Mouse (Mus musculus) kidney, embryonic 15.5 days (tissue): ENCODE results near the gene BC017158. TPM values are rescaled to one million over a fixed set of nuclear protein-coding genes. Genes with fewer than 3 reads are reported as not detected.

Source experiments
- ATAC-seq: fragments of 200-750 bp; cut with Nextera tagmentation; replicated peaks from 2 replicates; pipeline ENCODE4 v1.8.0; 2017; ENCODE audit warnings: moderate TSS enrichment; ENCODE audit not compliant: low FRiP score
- H3K27ac ChIP-seq: fragments of 300-500 bp; sonication (generic); 2 replicates; pipeline ENCODE4 v1.5.1; 2015; ENCODE audit warnings: mild to moderate bottlenecking, inconsistent platforms
- H3K27me3 ChIP-seq: fragments of 300-500 bp; sonication (generic); 2 replicates; pipeline ENCODE4 v1.6.1; 2015; ENCODE audit warnings: inconsistent platforms
- H3K36me3 ChIP-seq: fragments of 300-500 bp; sonication (generic); 2 replicates; pipeline ENCODE4 v1.6.1; 2015; ENCODE audit warnings: inconsistent platforms
- H3K4me1 ChIP-seq: fragments of 300-500 bp; sonication (generic); 2 replicates; pipeline ENCODE4 v1.6.1; 2015; ENCODE audit warnings: inconsistent platforms
- H3K4me2 ChIP-seq: fragments of 300-500 bp; sonication (generic); 2 replicates; pipeline ENCODE4 v1.6.1; 2015; ENCODE audit warnings: moderate library complexity, mild to moderate bottlenecking, inconsistent platforms
- H3K4me3 ChIP-seq: fragments of 300-500 bp; sonication (generic); replicated peaks from 2 replicates; pipeline ENCODE4 v1.5.1; 2015; ENCODE audit warnings: mild to moderate bottlenecking, inconsistent platforms
- H3K9ac ChIP-seq: fragments of 300-500 bp; sonication (generic); 2 replicates; pipeline ENCODE4 v1.6.1; 2015; ENCODE audit warnings: mild to moderate bottlenecking, inconsistent platforms
- H3K9me3 ChIP-seq: fragments of 300-500 bp; sonication (generic); replicated peaks from 2 replicates; pipeline ENCODE4 v1.6.1; 2016; ENCODE audit warnings: inconsistent platforms
- WGBS: fragments of 180-500 bp; shearing (Covaris S2); methylation state at CpG from one replicate; pipeline ENCODE4 v1.1.7; 2015; ENCODE audit warnings: mixed read lengths; 5-methylcytosine and 5-hydroxymethylcytosine counted together
- polyA plus RNA-seq: library from polyadenylated mRNA; unstranded; fragments of >200 nt; fragmentation: Nextera tagmentation; extraction: Ambion mirVana; gene quantifications from 2 replicates; pipeline ENCODE4 v1.2.1, GENCODE M21; 2015

BC017158 gene
- polyA plus RNA-seq, 1 experiment from 2014 or later, result 31.7 TPM

- no peak overlapping the region for H3K4me3 ChIP-seq
- no peak; the same call in 1 of the 2 replicates for ATAC-seq
- H3K9ac ChIP-seq, result no peak overlapping the region
- H3K9me3 ChIP-seq, result no peaks in the 10 kb centered on the region
- peaks cover 3% of the 10 kb centered on the region; the same call in 1 of the 2 replicates for H3K27me3 ChIP-seq
- H3K36me3 ChIP-seq, result no peaks in the 10 kb centered on the region
- 4% methylated on average over 5 of the region's 5 CpGs for WGBS
- H3K4me2 ChIP-seq, result no peak overlapping the region
- H3K27ac ChIP-seq, result no peak overlapping the region
- peaks cover 15% of the 10 kb centered on the region for H3K4me1 ChIP-seq
Observed at GRCm38 (mm10) chr7:128304907-128305306, 6.9 kb upstream of the BC017158 start.

- H3K9ac ChIP-seq, result no peak overlapping the region
- no peak overlapping the region for H3K27ac ChIP-seq
- no peak overlapping the region for H3K4me3 ChIP-seq
- H3K36me3 ChIP-seq, result no peaks in the 10 kb centered on the region
- peaks cover 3% of the 10 kb centered on the region; the same call in 1 of the 2 replicates for H3K27me3 ChIP-seq
- WGBS, result 50% methylated on average over 6 of the region's 6 CpGs
- peaks cover 8% of the 10 kb centered on the region for H3K4me1 ChIP-seq
- no peak for ATAC-seq
- no peak overlapping the region for H3K4me2 ChIP-seq
- H3K9me3 ChIP-seq, result no peaks in the 10 kb centered on the region
Observed at GRCm38 (mm10) chr7:128304198-128304597, 6.2 kb upstream of the BC017158 start.

GRCm38 (mm10) chr7:128302151-128302550, 4.2 kb upstream of the BC017158 start:
- Histone ChIP-seq H3K9me3 (no peaks in the 10 kb centered on the region), H3K4me3 (no peak overlapping the region), H3K4me1 (peaks cover 10% of the 10 kb centered on the region), H3K27me3 (peaks cover 3% of the 10 kb centered on the region; the same call in 1 of the 2 replicates), H3K9ac (no peak overlapping the region), H3K36me3 (no peaks in the 10 kb centered on the region), H3K27ac (no peak overlapping the region), H3K4me2 (no peak overlapping the region)
- no peak for ATAC-seq
- WGBS, result 84% methylated on average over 3 of the region's 3 CpGs

GRCm38 (mm10) chr7:128300952-128301351, 3.0 kb upstream of the BC017158 start:
- Histone ChIP-seq H3K36me3 (peaks cover under 1% of the 10 kb centered on the region; the same call in 1 of the 2 replicates), H3K4me1 (peaks cover 20% of the 10 kb centered on the region), H3K27me3 (peaks cover 3% of the 10 kb centered on the region; the same call in 1 of the 2 replicates), H3K27ac (no peak overlapping the region), H3K4me2 (no peak overlapping the region), H3K9ac (no peak overlapping the region), H3K9me3 (no peaks in the 10 kb centered on the region), H3K4me3 (no peak overlapping the region)
- no peak for ATAC-seq
- WGBS, result 62% methylated on average over 3 of the region's 3 CpGs

GRCm38 (mm10) chr7:128298481-128299342, 742 bp upstream of the BC017158 start:
- Histone ChIP-seq H3K4me1 (peaks cover 17% of the 10 kb centered on the region), H3K9me3 (no peaks in the 10 kb centered on the region), H3K27me3 (peaks cover 3% of the 10 kb centered on the region; the same call in 1 of the 2 replicates), H3K4me3 (peak overlapping the region; percentile 85), H3K9ac (peak overlapping the region; percentile 92; the same call in 1 of the 2 replicates), H3K4me2 (peak overlapping the region; percentile 76), H3K36me3 (peaks cover 18% of the 10 kb centered on the region), H3K27ac (peak overlapping the region; percentile 88; the same call in 1 of the 2 replicates)
- ATAC-seq, result no peak
- 79% methylated on average over 8 of the region's 8 CpGs for WGBS

- 28% methylated on average over 10 of the region's 10 CpGs for WGBS
- Histone ChIP-seq H3K9ac (peak overlapping the region; percentile 92), H3K27ac (peak overlapping the region; percentile 88), H3K27me3 (no peaks in the 10 kb centered on the region), H3K4me2 (peak overlapping the region; percentile 76), H3K9me3 (no peaks in the 10 kb centered on the region), H3K4me1 (peaks cover 17% of the 10 kb centered on the region), H3K36me3 (peaks cover 25% of the 10 kb centered on the region), H3K4me3 (peak overlapping the region; percentile 85)
- 0 out of 2 replicates have a peak, but pooled peaks have one; percentile 5 for ATAC-seq
Observed at GRCm38 (mm10) chr7:128297291-128297616, 716 bp downstream of the BC017158 start.

GRCm38 (mm10) chr7:128296514-128296913, 1.5 kb downstream of the BC017158 start:
- Histone ChIP-seq H3K9ac (no peak overlapping the region), H3K36me3 (peaks cover 31% of the 10 kb centered on the region), H3K4me1 (peaks cover 17% of the 10 kb centered on the region), H3K27ac (no peak overlapping the region), H3K27me3 (no peaks in the 10 kb centered on the region), H3K4me2 (peak overlapping the region; percentile 76), H3K9me3 (no peaks in the 10 kb centered on the region), H3K4me3 (peak overlapping the region; percentile 85; the same call in 1 of the 2 replicates)
- no peak for ATAC-seq
- WGBS, result 62% methylated on average over 3 of the region's 3 CpGs

GRCm38 (mm10) chr7:128294785-128295184, 3.2 kb downstream of the BC017158 start:
- Histone ChIP-seq H3K4me1 (peaks cover 17% of the 10 kb centered on the region), H3K27me3 (no peaks in the 10 kb centered on the region), H3K4me3 (no peak overlapping the region), H3K9ac (no peak overlapping the region), H3K27ac (no peak overlapping the region), H3K9me3 (no peaks in the 10 kb centered on the region), H3K36me3 (peaks cover 42% of the 10 kb centered on the region), H3K4me2 (no peak overlapping the region)
- no peak for ATAC-seq
- 92% methylated on average over 10 of the region's 10 CpGs for WGBS

GRCm38 (mm10) chr7:128288923-128289544, 8.9 kb downstream of the BC017158 start:
- Histone ChIP-seq H3K4me3 (no peak overlapping the region), H3K27ac (peak overlapping the region; percentile 22; the same call in 1 of the 2 replicates), H3K27me3 (no peaks in the 10 kb centered on the region), H3K9me3 (no peaks in the 10 kb centered on the region), H3K9ac (no peak overlapping the region), H3K4me2 (no peak overlapping the region), H3K36me3 (peaks cover 79% of the 10 kb centered on the region), H3K4me1 (0 out of 2 replicates have a peak, but pooled peaks cover 6% of the 10 kb centered on the region)
- peak; percentile 54 for ATAC-seq
- 24% methylated on average over 9 of the region's 9 CpGs for WGBS

- Histone ChIP-seq H3K27me3 (no peaks in the 10 kb centered on the region), H3K9ac (no peak overlapping the region), H3K36me3 (peaks cover 69% of the 10 kb centered on the region), H3K4me2 (no peak overlapping the region), H3K4me3 (no peak overlapping the region), H3K4me1 (peaks cover 12% of the 10 kb centered on the region; the same call in 1 of the 2 replicates), H3K27ac (no peak overlapping the region), H3K9me3 (no peaks in the 10 kb centered on the region)
- ATAC-seq, result no peak
- 88% methylated on average over 8 of the region's 8 CpGs for WGBS
Observed at GRCm38 (mm10) chr7:128285060-128285459, 12.9 kb downstream of the BC017158 start.

- Histone ChIP-seq H3K4me3 (no peak overlapping the region), H3K4me2 (no peak overlapping the region), H3K36me3 (peaks cover 73% of the 10 kb centered on the region), H3K9me3 (no peaks in the 10 kb centered on the region), H3K9ac (no peak overlapping the region), H3K4me1 (peaks cover 9% of the 10 kb centered on the region; the same call in 1 of the 2 replicates), H3K27me3 (no peaks in the 10 kb centered on the region), H3K27ac (0 out of 2 replicates have a peak overlapping the region, but pooled peaks have one; percentile 1)
- ATAC-seq, result peak; percentile 49; the same call in 1 of the 2 replicates
- 48% methylated on average over 5 of the region's 5 CpGs for WGBS
Observed at GRCm38 (mm10) chr7:128284047-128284446, 13.9 kb downstream of the BC017158 start.
